Mouse (Mus musculus) megakaryocyte, adult 5-6 weeks (primary cell): Measurements from ENCODE around the gene Reep3. TPM values are rescaled to one million over a fixed set of nuclear protein-coding genes. Genes with fewer than 3 reads are reported as not detected.
A peak's percentile ranks its signal among the peaks of the same experiment; 100 is the strongest.
"Not testable (repeated sequence)": the region's sequence is repeated elsewhere in the genome, so short reads cannot be mapped to it uniquely, and the experiment has no call there.

Experiments used
- ATAC-seq: 2 replicates; pipeline ENCODE4 v1.8.0; 2016; ENCODE audit warnings: mild to moderate bottlenecking, inconsistent platforms; ENCODE audit not compliant: poor library complexity, severe bottlenecking
- total RNA-seq, 2 experiments: library from RNA; stranded (forward) in 1 of 2; stranded (reverse) in 1 of 2; fragments of 153-499, 151-499 nt in 1 of 2; fragments of 221-1000, 200-1000 nt in 1 of 2; gene quantifications; 2 replicates each; pipeline versions ENCODE4 v1.2.3 to v1.2.4; 2015 to 2017

The Reep3 gene
- 84.2 and 101 TPM in 2 replicates for total RNA-seq (2015)
- total RNA-seq (2017), result 46.7 and 59.2 TPM in 2 replicates

- ATAC-seq, result peak; percentile 37
Observed at GRCm38 (mm10) chr10:67096621-67097436, at the start of gene Reep3. Reep3 (minus strand) TSS chr10:67096945.

- ATAC-seq, result no peak
Observed at GRCm38 (mm10) chr10:67145623-67146022, 48.9 kb upstream of the Reep3 start.

GRCm38 (mm10) chr10:67144269-67144668 is 47.5 kb upstream of the Reep3 start:
- no peak for ATAC-seq

- ATAC-seq, result no peak
Observed at GRCm38 (mm10) chr10:67143661-67144060, 46.9 kb upstream of the Reep3 start.

GRCm38 (mm10) chr10:67137437-67137836 is 40.7 kb upstream of the Reep3 start:
- ATAC-seq, result peak; percentile 47; the same call in 1 of the 2 replicates

- ATAC-seq, result no peak
Observed at GRCm38 (mm10) chr10:67134322-67134721, 37.6 kb upstream of the Reep3 start.

- 0 out of 2 replicates have a peak, but pooled peaks have one; percentile 17 for ATAC-seq
Observed at GRCm38 (mm10) chr10:67131709-67132108, 35.0 kb upstream of the Reep3 start.

GRCm38 (mm10) chr10:67129531-67129930 is 32.8 kb upstream of the Reep3 start:
- ATAC-seq, result no peak

- peak; percentile 77 for ATAC-seq
Observed at GRCm38 (mm10) chr10:67126859-67127758, 30.4 kb upstream of the Reep3 start.

GRCm38 (mm10) chr10:67126061-67126858 is 29.5 kb upstream of the Reep3 start:
- ATAC-seq, result 0 out of 2 replicates have a peak, but pooled peaks have one; percentile 20

- no peak for ATAC-seq
Observed at GRCm38 (mm10) chr10:67124156-67124555, 27.4 kb upstream of the Reep3 start.

GRCm38 (mm10) chr10:67123756-67124155 is 27.0 kb upstream of the Reep3 start:
- ATAC-seq, result peak; percentile 53

- no peak for ATAC-seq
Observed at GRCm38 (mm10) chr10:67120640-67121039, 23.9 kb upstream of the Reep3 start.

- no peak for ATAC-seq
Observed at GRCm38 (mm10) chr10:67120180-67120579, 23.4 kb upstream of the Reep3 start.

- no peak for ATAC-seq
Observed at GRCm38 (mm10) chr10:67119291-67119690, 22.5 kb upstream of the Reep3 start.

- ATAC-seq, result no peak
Observed at GRCm38 (mm10) chr10:67116251-67116650, 19.5 kb upstream of the Reep3 start.

- ATAC-seq, result peak; percentile 88
Observed at GRCm38 (mm10) chr10:67115666-67116091, 18.9 kb upstream of the Reep3 start.

- no peak for ATAC-seq
Observed at GRCm38 (mm10) chr10:67115115-67115514, 18.4 kb upstream of the Reep3 start.

GRCm38 (mm10) chr10:67113833-67114232 is 17.1 kb upstream of the Reep3 start:
- no peak for ATAC-seq

GRCm38 (mm10) chr10:67112967-67113366 is 16.2 kb upstream of the Reep3 start:
- not testable (repeated sequence) for ATAC-seq

GRCm38 (mm10) chr10:67111799-67112177 is 15.0 kb upstream of the Reep3 start:
- peak; percentile 38 for ATAC-seq
